Mouse (Mus musculus) monocyte, adult 2 months (primary cell): ENCODE measurements around the gene Dnajc24.

Experiments used
- DNase-seq, 2 experiments: peaks; one replicate each; pipeline ENCODE4 v3.0.0; 2022; ENCODE audit warnings: low spot score in 2 of 2, low read depth in 1 of 2

Gene Dnajc24

GRCm38 (mm10) chr2:106002835-106003739 lies at the start of gene Dnajc24:
Dnajc24 (minus strand) TSS chr2:106003549.
- peak; percentile 67 to 86 for DNase-seq

- no peak for DNase-seq
These were observed 43.3 kb upstream of the Dnajc24 start for GRCm38 (mm10) chr2:106046686-106047085.

GRCm38 (mm10) chr2:106042495-106042894 lies 39.1 kb upstream of the Dnajc24 start:
- no peak for DNase-seq

- DNase-seq: no peak
These were observed 38.6 kb upstream of the Dnajc24 start for GRCm38 (mm10) chr2:106041961-106042360.

- DNase-seq: no peak
These were observed 34.9 kb upstream of the Dnajc24 start for GRCm38 (mm10) chr2:106038286-106038685.

GRCm38 (mm10) chr2:106024895-106025294 lies 21.5 kb upstream of the Dnajc24 start:
- DNase-seq: no peak

GRCm38 (mm10) chr2:106008415-106008814 lies 5.1 kb upstream of the Dnajc24 start:
- DNase-seq: no peak

GRCm38 (mm10) chr2:105987999-105988398 lies 15.3 kb downstream of the Dnajc24 start:
- no peak for DNase-seq

- DNase-seq: no peak
These were observed 16.2 kb downstream of the Dnajc24 start for GRCm38 (mm10) chr2:105987131-105987530.

- no peak for DNase-seq
These were observed 18.1 kb downstream of the Dnajc24 start for GRCm38 (mm10) chr2:105985206-105985605.

GRCm38 (mm10) chr2:105978065-105978464 lies 25.3 kb downstream of the Dnajc24 start:
- no peak for DNase-seq

- no peak for DNase-seq
These were observed 29.4 kb downstream of the Dnajc24 start for GRCm38 (mm10) chr2:105973941-105974340.

GRCm38 (mm10) chr2:105963447-105963846 lies 39.9 kb downstream of the Dnajc24 start:
- no peak for DNase-seq

- DNase-seq: no peak
These were observed 49.5 kb downstream of the Dnajc24 start for GRCm38 (mm10) chr2:105953862-105954261.

GRCm38 (mm10) chr2:105951350-105951940 lies 51.9 kb downstream of the Dnajc24 start:
- DNase-seq: no peak

- DNase-seq: no peak
These were observed 53.2 kb downstream of the Dnajc24 start for GRCm38 (mm10) chr2:105950131-105950530.

- DNase-seq: no peak
These were observed 85.6 kb downstream of the Dnajc24 start for GRCm38 (mm10) chr2:105917623-105918346.
